Mouse (Mus musculus) effector memory CD4-positive, alpha-beta T cell, adult 5 months (primary cell): Measurements from ENCODE around the gene Gm21882. TPM values are rescaled to one million over a fixed set of nuclear protein-coding genes. Genes with fewer than 3 reads are reported as not detected.

Experiments used
- polyA plus RNA-seq: library from polyadenylated mRNA; unstranded; fragments of 100-300 nt; shearing (Covaris generic); gene quantifications from one replicate; pipeline ENCODE4 v1.2.1, GENCODE M21; 2017

The Gm21882 gene
- polyA plus RNA-seq = not detected

GRCm38 (mm10) chrY:40381423-40381822 lies at the start of gene Gm21882:
Gm21882 (minus strand) TSS chrY:40381523.

Other genes starting within 250 kb of the Gm21882 start
- gene Gm21865, start 64.6 kb downstream of the Gm21882 start, polyA plus RNA-seq = not detected